Mouse (Mus musculus): Measurements from ENCODE around the gene Ttc39b. TPM values are rescaled to one million over a fixed set of nuclear protein-coding genes. Genes with fewer than 3 reads are reported as not detected.
"Not testable (repeated sequence)": the region's sequence is repeated elsewhere in the genome, so short reads cannot be mapped to it uniquely, and the experiment has no call there.

Ttc39b gene
- total RNA-seq, 4 experiments from 2014 or later = 52.4 to 61.8 (median 54.5) TPM

GRCm38 (mm10) chr4:83279236-83279635, 44.8 kb downstream of the Ttc39b start:
- peak in 1 of 2 experiments; percentile 61 for DNase-seq (ENCODE audit: low spot score in 2 of 2)

DNA sequence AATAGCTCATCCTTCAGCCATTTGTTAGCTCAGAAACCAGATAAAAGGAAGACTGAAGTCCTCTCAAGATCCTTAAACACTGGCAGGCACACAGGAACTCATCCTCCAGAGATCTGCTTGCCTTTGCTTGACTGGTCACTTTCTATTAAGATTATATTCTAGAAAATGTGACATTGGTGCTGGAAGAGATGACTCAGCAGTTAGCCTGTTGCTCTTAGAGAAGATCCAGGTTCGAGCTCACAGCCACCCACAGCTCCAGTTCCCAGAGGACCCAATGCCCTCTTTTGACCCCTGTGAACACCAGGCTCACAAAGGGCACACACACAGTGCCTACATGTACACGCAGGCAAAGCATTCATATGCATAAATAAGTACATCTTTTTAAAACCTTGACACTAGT, 49.8 kb downstream of the Ttc39b start:
- DNase-seq (ENCODE audit: low spot score in 2 of 2) = no peak

GRCm38 (mm10) chr4:83273616-83274050, 50.4 kb downstream of the Ttc39b start:
- DNase-seq (ENCODE audit: low spot score in 2 of 2) = no peak

DNA sequence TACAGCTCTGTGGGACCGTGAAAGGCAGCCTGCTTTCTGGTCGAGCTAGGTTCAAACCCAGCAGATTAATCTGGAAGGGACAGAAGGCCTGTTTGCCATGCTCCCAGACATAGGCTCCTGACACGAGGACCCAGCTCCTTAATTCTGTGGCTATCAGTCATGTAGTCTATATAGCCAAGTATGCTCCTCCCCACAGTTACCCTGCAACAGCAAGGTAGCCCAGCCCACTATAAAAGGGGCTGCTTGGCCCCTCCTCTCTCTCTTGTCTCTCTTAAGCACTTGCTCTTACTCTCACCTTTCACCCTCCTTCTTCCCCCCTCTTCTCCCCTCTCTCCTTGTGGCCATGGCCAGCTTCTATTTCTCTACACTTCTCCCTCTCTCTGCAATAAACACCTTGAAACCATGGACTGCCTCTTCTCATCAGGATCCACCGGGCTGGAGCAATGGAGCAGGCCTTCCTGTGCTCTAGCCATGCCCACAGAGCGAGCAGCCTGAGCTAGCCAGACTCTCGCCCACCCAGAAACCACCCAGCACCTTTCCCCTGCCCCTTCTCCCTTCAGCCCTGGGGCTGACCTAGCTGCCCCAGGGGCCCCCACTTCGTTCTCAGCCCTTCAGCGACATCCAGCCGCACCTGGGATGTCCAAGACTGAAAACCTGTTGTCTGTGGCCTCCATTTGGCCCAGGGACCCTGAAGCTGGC, 51.0 kb downstream of the Ttc39b start:
- no peak for DNase-seq (ENCODE audit: low spot score in 2 of 2)

- no peak for DNase-seq (ENCODE audit: low spot score in 2 of 2)
Measured at GRCm38 (mm10) chr4:83270481-83270880, 53.6 kb downstream of the Ttc39b start.

- DNase-seq (ENCODE audit: low spot score in 2 of 2) = no peak
Measured at GRCm38 (mm10) chr4:83269614-83270013, 54.4 kb downstream of the Ttc39b start.

- no peak for DNase-seq (ENCODE audit: low spot score in 2 of 2)
Measured at GRCm38 (mm10) chr4:83265926-83266692, 57.9 kb downstream of the Ttc39b start.

DNA sequence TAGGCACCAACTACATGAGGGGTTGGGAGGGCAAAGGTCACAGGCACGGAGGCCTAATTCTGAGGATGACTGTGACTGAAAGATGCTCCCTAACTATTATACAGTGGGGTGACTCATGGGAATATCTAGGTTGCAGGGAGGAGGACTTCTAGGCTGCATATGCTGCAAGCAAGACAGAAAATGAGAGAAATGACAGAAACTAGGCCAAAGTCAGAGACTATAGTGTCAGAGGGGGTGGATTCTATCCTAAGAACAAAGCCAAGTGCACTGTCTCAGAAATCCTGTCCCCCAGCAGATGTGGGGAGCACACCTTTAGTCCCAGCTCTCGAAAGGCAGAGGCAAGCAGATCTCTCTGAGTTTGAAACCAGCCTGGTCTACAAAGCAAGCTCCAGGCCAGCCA, 59.2 kb downstream of the Ttc39b start:
- DNase-seq (ENCODE audit: low spot score in 2 of 2) = no peak

GRCm38 (mm10) chr4:83261998-83262397, 62.1 kb downstream of the Ttc39b start:
- no peak for DNase-seq (ENCODE audit: low spot score in 2 of 2)

DNA sequence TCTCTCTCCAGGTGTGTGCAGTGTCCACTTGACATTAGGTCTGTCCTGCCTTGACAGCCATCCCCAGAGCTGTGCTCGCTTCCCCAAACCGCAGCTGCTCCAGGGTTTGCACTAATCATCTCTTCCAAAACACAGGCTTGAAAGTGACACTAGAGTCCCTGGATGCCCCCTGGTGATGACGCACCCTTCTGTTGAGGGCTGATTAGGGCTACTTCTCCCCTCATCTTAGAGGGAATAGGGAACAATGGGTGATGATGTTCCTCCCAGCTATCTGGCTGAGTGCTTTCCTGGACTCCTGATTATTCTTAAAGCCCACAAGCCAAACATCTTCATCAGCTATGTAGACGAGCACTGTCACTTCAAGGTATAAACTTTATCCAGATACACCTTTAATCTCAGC, 64.4 kb downstream of the Ttc39b start:
- no peak for DNase-seq (ENCODE audit: low spot score in 2 of 2)

GRCm38 (mm10) chr4:83258273-83258672, 65.8 kb downstream of the Ttc39b start:
- DNase-seq (ENCODE audit: low spot score in 2 of 2) = no peak

GRCm38 (mm10) chr4:83257279-83258260, 66.5 kb downstream of the Ttc39b start:
- no peak for DNase-seq (ENCODE audit: low spot score in 2 of 2)

DNA sequence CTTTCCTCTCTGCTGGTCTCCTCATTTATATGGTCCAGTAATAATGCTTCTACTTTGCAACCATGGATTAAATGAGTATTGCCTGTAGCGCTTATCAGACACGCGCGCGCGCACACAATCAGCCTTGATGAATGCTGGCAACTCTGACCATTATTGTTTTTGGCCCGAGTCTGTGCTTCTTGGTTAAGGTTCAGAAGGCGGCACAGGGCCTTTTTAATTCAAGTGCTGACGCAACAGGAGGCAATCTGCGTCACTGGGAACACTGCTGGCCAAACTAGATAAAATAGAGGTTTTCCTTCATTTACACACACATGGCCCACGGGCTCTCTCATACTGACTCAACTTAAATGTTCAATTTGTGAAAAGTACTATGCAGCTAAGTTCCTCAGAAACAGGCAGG, 67.3 kb downstream of the Ttc39b start:
- no peak for DNase-seq (ENCODE audit: low spot score in 2 of 2)

GRCm38 (mm10) chr4:83254941-83255340, 69.1 kb downstream of the Ttc39b start:
- no peak for DNase-seq (ENCODE audit: low spot score in 2 of 2)

DNA sequence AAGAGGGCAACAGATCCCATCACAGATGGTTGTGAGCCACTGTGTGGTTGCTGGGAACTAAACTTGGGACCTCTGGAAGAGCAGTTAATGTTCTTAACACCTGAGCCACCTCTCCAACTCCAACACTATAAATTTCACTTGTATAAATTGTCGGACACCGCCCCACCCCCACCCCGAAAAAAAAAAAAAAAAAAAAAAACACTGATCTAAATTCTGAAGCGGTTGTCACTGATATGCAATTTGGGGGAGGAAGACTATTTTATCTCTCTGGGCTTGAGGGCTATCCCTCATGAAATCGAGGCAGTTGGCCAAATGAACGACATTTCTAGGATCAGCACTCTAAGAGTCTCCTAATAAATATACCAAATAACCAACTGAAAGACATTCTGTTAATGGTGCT, 70.4 kb downstream of the Ttc39b start:
- no peak for DNase-seq (ENCODE audit: low spot score in 2 of 2)

GRCm38 (mm10) chr4:83243706-83244105, 80.3 kb downstream of the Ttc39b start:
- no peak for DNase-seq (ENCODE audit: low spot score in 2 of 2)

- DNase-seq (ENCODE audit: low spot score in 2 of 2) = no peak
Measured at GRCm38 (mm10) chr4:83241630-83242029, 82.4 kb downstream of the Ttc39b start.

- no peak for DNase-seq (ENCODE audit: low spot score in 2 of 2)
Measured at GRCm38 (mm10) chr4:83237656-83238055, 86.4 kb downstream of the Ttc39b start.

GRCm38 (mm10) chr4:83235304-83235703, 88.8 kb downstream of the Ttc39b start:
- DNase-seq (ENCODE audit: low spot score in 2 of 2) = not testable (repeated sequence)

DNA sequence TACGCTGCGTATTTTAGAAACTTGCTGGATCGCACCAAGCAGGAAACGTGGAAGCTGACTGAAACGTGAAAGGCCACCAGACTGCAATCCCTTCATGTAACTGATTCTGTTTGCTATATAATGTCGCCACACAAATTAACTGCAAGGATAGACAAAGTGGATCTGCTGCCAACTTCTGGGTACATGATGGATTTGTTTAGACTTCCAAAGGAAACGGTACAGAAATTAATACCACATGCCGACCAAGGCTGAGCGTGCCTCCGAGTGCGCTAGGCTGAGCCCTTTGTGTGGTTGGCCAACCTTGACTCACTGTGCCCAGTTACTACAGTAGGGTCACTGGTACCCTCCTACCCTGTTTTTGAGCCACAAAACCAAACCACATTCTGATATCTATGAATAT, 89.3 kb downstream of the Ttc39b start:
- no peak for DNase-seq (ENCODE audit: low spot score in 2 of 2)

- no peak for DNase-seq (ENCODE audit: low spot score in 2 of 2)
Measured at GRCm38 (mm10) chr4:83234132-83234531, 89.9 kb downstream of the Ttc39b start.
